Mouse (Mus musculus): ENCODE results near the gene Pus7.

Pus7 gene

DNA sequence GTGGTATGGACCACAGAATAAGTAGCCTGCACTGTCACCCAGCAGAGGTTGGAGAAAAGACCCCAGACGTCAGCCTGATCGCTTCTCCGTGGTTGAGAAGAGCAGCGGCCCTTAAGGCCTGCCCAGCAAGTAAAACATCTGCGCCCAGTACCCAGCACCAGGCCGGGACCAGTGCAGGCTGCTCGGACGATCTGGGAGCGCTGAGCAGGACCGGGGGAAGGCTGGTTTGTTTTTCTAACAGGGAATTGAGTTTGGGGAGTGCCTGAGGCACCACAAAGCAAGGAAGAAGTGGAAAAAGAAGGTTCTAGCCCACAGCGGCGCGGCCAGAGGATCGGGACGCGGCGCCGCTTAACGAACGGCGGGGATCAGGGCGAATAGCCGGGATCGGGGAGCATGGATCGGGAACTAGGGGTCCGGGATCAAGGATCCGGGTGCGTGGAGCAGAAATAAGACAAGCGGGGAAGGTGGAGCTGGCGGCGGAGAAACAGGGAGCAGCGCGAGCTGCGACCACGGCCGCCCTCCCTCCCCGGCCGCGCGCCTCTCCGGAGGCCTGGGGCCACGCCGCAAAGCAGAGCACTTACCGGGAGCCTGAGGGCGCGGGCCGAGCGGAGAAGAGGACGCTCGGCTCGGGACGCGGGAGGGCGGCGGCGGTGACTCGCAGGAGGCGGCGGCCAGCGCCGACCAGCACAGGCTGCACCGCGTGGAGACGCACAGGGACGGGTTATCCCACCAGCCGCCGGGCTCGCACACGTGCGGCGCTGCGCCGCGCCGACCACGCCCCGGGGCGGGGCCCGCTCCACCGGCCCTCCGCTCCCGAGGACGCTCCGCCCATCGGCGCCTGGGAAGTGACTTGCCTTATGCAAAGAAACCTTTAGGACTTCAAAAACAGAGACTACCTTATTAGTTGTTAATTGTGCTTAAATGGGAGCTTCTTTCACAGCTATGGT, at the start of gene Pus7:
Pus7 (minus strand) TSS at position 781 of the 947 bp plus-strand sequence.
- in situ Hi-C loops (cut with MboI, MseI), result no loop called here

GRCm38 (mm10) chr5:23830897-23831752, 47.6 kb upstream of the Pus7 start:
- in situ Hi-C loops (cut with MboI, MseI), result no loop called here

- in situ Hi-C loops (cut with MboI, MseI), result no loop called here
Observed at GRCm38 (mm10) chr5:23826321-23827004, 43.0 kb upstream of the Pus7 start.

- in situ Hi-C loops (cut with MboI, MseI), result no loop called here
Observed at GRCm38 (mm10) chr5:23824171-23824733, 40.7 kb upstream of the Pus7 start.

GRCm38 (mm10) chr5:23822306-23822705, 38.8 kb upstream of the Pus7 start:
- in situ Hi-C loops (cut with MboI, MseI), result no loop called here

DNA sequence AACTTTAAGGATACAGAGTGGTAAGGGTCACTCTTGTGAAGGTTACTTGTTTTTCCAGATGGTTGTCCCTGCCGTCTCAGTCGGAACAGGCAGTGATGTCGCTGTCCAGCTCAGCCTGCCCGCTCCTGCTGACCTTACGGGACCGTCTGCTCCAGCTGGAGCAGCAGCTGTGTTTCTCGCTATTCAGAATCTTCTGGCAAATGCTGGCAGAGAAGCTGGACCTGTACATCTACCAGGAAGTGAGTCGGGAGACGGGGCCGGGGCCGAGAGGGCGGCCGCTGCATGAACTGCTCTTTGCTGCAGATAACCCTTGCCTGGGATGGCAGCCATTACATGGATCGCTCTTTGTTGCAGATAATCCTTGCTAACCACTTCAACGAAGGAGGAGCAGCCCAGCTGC, 33.2 kb upstream of the Pus7 start:
- in situ Hi-C loops (cut with MboI, MseI), result no loop called here

- in situ Hi-C loops (cut with MboI, MseI), result no loop called here
Observed at GRCm38 (mm10) chr5:23814841-23815240, 31.3 kb upstream of the Pus7 start.

- in situ Hi-C loops (cut with MboI, MseI), result no loop called here
Observed at GRCm38 (mm10) chr5:23792726-23793125, 9.2 kb upstream of the Pus7 start.

DNA sequence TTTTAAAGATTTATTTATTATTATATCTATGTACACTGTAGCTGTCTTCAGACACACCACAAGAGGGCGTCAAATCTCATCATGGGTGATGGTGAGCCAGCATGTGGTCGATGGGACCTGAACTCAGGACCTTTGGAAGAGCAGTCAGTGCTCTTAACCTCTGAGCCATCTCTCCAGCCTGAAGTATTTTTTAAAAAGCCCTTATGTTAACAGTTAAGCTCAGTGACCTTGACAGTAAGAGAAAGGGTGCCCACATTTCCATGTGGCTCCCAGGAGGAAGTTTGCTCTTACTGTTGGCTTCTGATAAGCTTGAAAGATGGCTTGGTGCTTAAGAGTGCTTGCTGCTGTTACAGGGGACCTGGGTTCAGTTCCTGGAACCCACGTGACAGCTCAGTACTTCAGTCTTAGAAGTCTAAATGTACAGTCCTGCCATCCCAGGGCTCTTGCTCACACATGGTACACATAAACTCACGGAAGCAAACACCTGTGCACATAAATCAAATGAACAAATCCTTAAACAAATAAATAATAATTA, 5.6 kb upstream of the Pus7 start:
- in situ Hi-C loops (cut with MboI, MseI), result no loop called here

DNA sequence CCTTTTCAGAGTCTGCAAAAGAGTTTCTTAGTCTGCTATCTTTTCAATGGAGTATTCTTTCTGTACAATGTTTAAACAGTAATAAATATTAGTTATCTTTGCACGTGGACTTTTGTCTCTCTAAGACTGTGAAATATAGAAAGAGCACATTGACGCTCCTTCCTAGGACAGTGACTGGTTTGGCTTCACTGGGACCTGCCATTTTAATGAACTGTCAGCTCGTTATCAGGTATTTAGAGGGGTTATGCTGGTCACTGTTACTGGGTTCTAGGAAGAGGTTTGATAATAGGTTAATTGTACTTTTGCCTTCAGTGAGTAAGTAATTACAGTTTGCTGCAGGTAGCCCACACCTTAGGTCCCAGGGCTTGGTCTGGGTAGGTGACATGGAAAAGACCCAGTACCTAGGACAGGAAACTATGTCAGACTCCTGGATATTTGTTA, 4.9 kb upstream of the Pus7 start:
- in situ Hi-C loops (cut with MboI, MseI), result no loop called here

DNA sequence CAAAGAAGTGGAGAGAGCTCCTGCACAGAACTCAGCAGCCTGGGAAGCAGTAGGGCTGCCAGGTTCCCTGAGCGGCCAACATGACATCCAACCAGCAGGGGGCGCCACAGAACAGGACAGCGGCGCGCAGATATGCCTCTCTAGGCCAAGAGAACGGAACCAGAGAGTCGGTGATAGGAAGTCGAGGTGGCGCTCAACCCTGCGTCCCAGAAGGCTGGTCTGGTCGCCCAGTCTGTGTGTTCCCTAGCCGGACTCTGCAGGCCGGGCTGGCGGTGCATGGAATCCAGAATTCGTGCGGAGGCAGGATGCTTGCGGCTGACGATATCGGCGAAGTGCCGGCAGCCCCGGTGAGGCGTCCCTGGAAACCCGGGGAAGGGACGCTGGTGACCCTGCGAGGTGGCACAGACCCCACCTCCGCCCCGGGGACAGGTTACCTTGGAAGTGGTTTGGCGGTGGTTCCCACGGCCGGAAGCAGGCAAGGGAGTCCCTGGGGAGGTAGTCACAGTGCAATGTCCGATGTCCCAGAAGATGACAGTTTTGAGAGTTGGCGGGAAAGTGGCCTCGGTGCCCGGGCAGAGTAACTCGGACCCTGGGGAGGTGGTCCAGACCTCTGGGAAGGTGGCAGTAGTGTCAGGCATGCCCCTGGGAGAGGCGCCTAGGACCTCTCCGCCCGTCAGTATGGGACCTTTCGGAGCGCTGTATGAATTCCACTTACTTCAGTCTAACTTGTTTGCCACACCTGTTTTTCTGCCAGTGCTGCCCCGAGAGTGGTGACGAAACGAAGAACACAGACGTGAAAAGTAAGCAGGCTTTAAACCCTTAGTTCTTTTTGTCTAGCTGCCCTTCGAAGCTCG, 4.3 kb upstream of the Pus7 start, which contains the start of gene Rint1:
Rint1 (plus strand) TSS at position 176 of the 854 bp plus-strand sequence.
- in situ Hi-C loops (cut with MboI, MseI), result no loop called here

DNA sequence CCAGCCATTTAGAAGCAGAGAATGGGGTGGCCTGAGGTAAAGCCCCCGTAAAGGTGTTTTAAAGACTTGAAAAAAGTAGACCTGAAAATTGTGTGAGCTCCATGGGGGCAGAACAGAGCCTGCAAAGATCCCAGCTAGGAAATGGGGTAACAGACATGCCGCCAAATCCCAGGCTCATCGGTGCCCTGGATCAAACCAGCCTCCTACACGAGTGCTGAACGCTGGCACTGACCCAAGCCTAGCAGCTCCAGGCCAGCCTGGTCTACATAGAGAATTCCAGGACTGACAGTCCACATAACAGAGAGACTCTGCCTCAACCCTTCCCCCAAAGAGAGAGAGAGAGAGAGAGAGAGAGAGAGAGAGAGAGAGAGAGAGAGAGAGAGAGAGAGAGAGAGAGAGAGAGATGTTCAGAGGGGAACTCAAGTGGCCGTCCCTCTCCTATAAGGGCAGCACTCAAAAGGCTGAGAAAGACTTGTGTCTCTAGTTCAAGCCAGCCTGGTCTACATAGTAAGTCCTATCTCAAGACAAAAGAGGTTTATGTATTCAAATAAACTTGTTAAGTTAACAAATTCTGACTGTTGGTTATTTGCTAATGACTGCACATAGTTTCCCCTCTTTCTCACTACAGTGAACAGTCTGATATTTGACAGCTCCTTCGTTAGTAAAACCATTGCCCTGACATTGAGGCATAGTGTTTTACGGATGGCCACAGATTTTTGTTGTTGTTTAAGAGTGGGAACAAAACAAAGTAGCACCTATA, 1.3 kb downstream of the Pus7 start:
- in situ Hi-C loops (cut with MboI, MseI), result no loop called here

DNA sequence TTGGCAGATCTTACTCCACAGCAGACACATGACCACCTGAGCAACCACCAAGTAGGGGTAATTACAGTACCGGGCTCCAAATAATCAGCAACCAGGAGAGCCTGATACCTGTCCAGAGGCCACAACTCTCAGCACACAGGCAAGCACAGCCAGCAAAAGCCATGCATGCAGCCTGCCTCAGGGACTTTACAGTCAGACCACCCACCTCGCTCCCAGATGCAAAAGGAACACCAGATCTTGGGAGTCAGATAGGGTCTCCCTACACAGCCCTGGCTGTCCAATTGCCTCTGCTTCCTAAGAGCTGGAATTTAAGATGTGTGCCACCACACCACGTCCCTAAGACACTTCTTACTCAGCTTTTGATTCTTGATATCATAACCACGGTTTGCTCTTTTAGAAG, 2.3 kb downstream of the Pus7 start:
- in situ Hi-C loops (cut with MboI, MseI), result no loop called here

GRCm38 (mm10) chr5:23780516-23780915, 3.0 kb downstream of the Pus7 start:
- in situ Hi-C loops (cut with MboI, MseI), result no loop called here

GRCm38 (mm10) chr5:23774186-23774585, 9.3 kb downstream of the Pus7 start:
- in situ Hi-C loops (cut with MboI, MseI), result loop anchor here (25.0 kb wide), 1 partner anchor 262 kb away; no protein-coding TSS in a partner anchor

DNA sequence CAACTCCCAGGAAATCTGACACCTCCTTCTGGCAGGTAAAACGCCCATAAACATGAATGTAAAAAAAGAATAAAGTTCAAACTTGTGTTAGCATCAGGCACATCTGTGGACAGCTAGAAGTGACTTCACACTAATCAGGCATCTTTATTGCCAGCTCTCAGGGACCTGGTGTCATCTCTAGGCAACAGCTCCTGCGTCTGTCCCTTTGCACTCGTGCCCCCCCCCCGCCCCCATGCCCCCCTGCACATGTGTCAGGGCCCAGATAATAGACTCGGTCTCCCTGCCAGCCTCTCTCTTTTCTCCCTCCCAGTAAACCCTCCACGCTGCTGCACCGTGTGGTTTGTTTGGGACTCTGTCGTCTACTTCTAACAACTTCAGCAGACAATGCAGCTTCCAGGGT, 12.4 kb downstream of the Pus7 start:
- in situ Hi-C loops (cut with MboI, MseI), result loop anchor here (25.0 kb wide), 1 partner anchor 259 kb away; no protein-coding TSS in a partner anchor

- in situ Hi-C loops (cut with MboI, MseI), result loop anchor here (25.0 kb wide), 1 partner anchor 252 kb away; no protein-coding TSS in a partner anchor
Observed at GRCm38 (mm10) chr5:23764557-23764956, 19.0 kb downstream of the Pus7 start.

DNA sequence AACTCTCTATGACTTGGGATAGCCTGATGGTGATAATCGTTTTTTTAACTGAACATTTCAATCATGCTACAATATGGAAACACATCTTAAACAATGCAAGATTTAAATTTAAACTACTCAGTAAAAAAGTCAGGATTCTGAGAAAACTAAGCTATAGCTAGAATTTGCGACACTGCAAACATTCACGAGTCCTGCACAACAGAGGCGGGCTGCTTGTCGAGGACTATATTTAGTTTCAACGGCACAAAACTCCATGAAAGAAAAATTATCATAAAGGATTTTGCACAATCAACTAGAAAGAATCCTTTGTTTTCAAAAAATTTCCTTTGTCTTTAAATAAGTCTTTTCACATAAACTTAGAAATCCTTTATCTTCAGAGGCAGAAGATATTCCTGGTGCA, 21.0 kb downstream of the Pus7 start:
- in situ Hi-C loops (cut with MboI, MseI), result loop anchor here (25.0 kb wide), 1 partner anchor 250 kb away; no protein-coding TSS in a partner anchor

DNA sequence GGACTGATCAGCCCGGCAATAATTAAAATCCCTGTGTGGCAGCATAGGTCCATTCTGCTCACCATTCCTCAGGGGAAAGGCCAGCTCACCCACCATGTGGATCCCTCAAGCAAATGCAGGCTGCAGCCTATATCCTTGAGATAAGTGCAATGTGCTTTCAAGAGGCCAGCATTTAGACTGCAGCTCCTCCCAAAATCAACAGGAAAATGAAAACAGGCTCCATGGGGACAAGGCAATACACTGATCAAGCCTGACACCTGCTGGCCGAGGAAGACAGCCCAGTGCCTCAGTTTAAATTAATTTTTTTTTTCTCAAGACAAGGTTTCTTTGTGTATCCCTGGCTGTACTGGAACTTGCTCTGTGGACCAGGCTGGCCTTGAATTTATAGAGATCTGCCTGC, 24.9 kb downstream of the Pus7 start:
- in situ Hi-C loops (cut with MboI, MseI), result loop anchor here (25.0 kb wide), 1 partner anchor 246 kb away; no protein-coding TSS in a partner anchor

Measured in T-helper 2 cell (primary cell).